Mouse (Mus musculus) E14TG2a.4 (cell line): ENCODE measurements at regions not wholly inside any gene's neighbourhood (a gene's known extent, or its start where the extent isn't known, plus 50 kb on each side); places are given as distances from the start of the nearest gene placed in this dataset.

Experiments used
- CTCF ChIP-seq: conservative IDR thresholded peaks from 2 replicates; pipeline ENCODE4 v1.5.1; 2014; ENCODE audit warnings: low read length
- POU5F1 ChIP-seq: IDR thresholded peaks from 2 replicates; pipeline ENCODE4 v1.6.1; 2014; ENCODE audit warnings: low read length, borderline replicate concordance

DNA sequence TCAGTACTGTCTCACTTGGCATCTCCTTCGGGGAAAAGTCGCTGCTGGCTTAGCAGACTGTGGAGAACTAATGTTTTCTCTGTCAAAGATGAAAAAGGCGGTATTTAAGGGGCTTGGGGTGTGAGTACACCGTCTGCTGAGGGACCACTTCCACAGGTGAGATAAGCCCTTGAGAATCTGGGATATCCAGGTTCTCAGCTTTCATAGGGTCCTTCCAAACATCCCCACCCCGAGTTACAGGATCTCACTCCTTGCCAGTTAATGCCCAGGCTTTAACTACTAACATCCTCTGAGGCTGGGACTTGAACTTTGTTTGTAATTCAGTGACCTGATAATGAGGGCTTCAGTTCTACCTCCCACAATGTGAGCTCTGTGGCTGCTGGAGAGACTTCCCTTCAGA is 86.9 kb downstream of the Emp1 start:
- no peak for TF ChIP-seq CTCF
- TF ChIP-seq POU5F1, result no peak
